Mouse (Mus musculus): ENCODE measurements around the gene Usp45.

Gene Usp45

DNA sequence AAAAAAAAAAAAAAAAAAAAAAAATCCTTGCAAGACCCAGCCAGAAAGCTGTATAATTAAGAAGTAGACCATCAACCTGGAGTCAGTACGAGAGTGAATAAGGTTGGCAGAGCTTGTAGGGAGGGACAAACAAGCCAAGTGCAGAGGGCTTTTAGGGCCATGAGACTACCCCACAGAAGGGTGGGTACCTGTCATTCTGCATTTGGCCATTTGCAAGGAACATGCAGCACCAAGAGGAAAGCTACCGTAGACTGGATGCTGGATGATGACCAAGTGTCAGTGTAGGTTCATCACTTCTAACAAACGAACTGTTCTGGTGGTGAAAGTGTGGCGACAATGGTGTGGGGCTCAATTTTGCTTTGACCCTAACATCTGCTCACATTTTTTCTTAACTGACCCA is 22.9 kb downstream of the Usp45 start:
- DNase-seq (ENCODE audit: low spot score in 2 of 2): no peak

DNA sequence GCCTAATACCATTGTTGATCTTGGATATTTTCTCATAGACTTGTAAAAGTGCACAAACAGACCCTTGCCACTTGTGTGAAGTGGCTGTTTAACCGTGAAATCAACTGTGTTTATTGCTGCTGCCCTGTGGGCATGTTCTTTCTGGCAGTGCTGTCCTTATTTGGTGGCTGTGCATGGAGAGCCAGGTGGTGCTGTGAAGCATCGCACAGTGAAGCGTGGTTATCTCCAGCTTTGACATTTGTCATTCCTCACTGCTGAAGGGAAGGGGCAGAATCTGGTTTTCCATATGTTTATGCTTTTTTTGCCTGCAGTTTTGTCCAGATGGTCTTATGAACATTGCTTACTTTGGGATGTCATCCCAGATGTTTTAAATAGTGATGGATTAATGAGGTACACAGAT is 26.7 kb downstream of the Usp45 start:
- DNase-seq (ENCODE audit: low spot score in 2 of 2): no peak

DNA sequence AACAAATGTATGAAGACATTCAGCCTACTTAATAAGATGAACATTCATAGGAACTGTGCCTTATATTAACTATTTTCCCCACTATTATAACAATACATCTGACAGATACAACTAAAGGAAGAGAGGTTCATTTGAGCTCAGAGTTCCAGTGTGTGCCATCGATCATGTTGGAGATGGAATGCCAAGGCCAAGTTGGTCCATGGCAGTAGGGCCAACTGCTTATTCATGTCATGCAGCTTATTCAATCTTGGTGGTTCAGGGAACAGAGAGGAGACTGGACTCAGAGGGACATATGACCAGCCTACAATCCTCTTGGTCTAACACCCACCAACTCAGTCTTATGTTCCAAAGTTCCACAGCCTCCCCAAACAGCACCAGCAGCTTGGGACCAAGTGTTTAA is 34.1 kb downstream of the Usp45 start:
- DNase-seq (ENCODE audit: low spot score in 2 of 2): no peak

DNA sequence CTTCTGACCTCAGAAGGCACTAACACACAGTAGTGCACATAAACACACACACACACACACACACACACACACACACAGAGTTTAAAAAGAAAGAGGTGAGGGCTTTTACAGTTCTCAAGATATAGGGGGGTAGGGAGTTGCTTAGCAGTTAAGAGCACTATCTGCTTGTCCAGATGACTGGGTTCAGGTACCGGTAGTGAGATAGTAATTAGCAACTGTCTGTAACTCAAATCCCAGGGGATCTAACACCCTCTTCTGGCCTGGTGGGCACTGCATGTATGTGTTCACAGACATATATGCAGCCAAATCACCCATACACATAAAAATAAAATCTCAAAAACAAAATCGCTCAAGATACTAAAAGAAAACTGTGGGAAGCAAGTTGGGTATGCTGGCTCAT is 34.7 kb downstream of the Usp45 start:
- DNase-seq (ENCODE audit: low spot score in 2 of 2): no peak

DNA sequence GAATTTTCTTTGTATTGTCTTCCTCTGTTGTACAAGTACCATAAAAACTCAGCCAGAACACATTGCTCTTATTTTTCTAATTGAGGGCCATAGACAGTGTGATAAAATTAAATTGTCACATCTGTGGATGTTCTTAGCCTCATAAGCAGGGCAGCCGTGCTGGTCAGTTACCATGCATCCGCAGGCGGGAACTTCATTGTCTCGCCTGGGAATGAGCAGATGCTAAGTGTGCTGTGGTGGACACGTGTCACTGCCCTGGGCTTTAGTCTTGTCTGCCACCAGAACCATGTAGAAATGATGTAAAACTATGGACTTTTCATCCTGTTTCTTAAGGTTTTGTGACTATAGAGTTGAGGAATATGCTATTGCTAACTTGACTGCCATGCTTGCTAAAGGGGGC is 40.2 kb downstream of the Usp45 start:
- DNase-seq (ENCODE audit: low spot score in 2 of 2): no peak

DNA sequence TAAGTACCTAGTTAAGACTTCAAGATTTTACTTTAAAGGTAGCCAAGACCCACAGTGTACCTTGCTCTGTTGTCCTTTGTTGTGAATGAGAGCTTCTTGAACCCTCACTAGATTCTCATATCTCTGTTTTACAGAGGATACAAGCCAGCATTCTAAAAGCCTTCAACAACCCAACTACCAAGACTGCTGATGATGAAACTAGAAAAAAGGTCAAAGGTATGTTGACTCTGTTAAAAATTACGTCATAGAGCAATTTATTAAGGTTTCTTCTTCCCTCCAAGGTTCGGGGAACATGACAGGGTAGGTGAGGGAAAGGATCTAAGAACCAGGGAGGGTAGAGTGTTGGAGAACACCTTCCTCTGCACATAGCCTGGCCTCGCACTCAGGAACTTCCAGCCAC is 43.7 kb downstream of the Usp45 start:
- no peak for DNase-seq (ENCODE audit: low spot score in 2 of 2)

DNA sequence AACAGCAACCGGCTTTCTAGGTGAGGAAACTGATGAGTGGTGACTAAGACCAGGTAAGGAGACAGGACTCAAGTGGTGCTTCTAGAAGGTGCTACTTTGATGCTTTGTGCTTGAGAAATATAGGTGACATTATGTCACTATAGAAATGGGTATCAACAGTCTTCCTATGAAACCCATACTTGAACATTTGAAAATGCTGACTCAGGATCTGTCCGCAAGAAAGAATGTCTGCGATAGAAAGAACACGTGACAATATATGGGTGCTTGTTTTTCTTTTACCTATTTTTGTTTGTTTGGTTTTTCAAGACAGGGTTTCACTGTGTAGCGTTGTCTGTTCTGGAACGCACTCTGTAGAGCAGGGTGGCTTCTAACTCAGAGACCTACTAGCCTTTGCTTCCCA is 45.7 kb downstream of the Usp45 start:
- DNase-seq (ENCODE audit: low spot score in 2 of 2): no peak

DNA sequence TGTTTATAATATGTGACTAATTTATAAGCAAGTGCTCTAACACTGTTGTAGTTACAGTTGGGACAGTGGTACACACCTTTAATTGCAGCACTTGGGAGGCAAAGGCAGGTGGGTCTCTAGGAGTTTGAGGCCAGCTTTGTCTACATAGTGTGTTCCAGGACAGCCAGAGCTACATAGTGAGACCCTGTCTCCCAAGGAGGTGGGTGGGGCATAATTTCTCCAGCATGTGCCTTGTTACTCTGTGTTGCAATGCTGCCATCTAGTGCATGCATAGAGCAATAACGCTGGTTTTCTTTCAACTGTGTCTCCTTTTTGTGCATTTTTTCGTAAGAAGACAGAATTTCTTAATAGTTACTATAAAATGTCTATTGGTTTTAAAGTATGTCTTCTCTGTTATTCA is 47.1 kb downstream of the Usp45 start:
- peak; percentile 14 to 23 for DNase-seq (ENCODE audit: low spot score in 2 of 2)

DNA sequence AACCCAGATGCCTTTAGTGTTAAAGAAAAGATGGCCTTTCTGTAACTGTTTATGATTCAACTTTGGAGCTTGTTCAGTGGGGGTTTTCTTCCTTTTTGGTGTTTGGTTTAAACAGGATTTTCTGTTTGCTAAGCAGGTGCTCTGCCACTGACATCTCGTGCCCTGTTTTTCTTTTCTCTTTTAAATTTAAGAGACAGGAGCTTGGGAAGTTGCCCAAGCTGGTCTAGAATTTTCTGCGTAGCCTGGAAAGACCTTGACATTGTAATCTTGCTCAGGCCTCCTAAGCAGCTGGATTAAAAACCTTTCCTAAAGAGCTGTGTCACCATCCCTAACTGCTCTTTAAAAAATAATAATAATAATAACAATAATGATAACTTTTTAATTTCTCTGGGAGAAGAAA is 59.7 kb downstream of the Usp45 start:
- DNase-seq (ENCODE audit: low spot score in 2 of 2): no peak

DNA sequence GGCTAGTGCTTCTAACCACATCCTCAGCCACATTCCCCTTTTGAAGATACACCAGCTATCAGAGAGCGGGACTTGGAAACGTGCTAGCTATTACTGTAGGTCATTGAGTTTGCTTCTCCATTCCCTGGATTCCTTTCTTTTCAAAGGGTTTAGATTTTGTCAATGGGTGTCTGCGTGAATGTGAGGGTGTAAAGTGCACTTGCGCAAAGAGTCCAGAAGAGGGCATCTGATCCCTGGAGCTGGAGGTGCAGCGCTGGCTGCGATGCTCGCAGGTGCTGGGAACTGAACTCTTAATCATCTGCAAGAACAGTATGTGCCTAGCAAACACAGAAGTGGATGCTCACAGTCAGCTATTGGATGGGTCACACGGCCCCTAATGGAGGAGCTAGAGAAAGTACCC is 65.9 kb downstream of the Usp45 start:
- no peak for DNase-seq (ENCODE audit: low spot score in 2 of 2)

DNA sequence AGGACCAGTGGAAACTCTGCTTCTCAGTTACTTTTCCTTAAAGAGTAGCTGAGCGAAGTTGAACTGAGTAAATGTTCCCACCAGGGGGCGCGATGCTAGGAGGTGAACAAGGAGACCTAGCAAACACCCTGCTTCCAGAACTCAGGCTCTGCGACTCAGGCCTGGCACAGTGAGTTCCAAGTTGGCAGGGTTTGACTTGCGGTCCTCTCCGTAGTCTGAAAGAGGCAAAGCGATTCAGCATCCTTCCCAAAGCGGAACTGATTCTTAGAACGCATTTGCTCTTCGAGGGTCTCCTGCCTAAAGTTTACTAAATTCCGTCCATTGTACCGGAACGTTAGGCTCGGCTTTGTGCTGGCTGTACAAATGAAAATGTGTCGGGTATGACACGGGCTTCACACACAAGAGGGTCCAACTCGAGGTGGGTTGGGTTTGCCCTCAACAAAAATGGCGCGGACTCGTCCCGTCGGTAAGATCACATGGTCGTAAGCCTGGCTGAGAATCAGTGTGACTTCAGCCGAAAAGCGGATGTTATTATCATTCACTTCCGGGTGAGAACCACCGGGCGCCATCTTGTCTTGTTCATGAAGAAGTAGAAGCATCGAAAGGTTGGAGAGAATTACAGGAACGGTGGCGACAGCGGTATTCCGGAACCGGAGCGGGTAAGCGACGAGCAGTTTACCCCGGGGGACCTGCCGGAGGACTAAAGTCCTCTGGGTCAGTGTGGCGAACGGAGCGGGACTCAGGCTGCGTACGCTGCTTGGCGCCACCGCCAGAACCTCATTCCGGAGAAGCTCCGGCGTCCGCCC is 80.7 kb downstream of the Usp45 start, which contains the start of gene Pnisr:
TSS of gene Pnisr (plus strand) at position 103 of the 806 bp plus-strand sequence.
- DNase-seq (ENCODE audit: low spot score in 2 of 2): peak; percentile 93 to 95

DNA sequence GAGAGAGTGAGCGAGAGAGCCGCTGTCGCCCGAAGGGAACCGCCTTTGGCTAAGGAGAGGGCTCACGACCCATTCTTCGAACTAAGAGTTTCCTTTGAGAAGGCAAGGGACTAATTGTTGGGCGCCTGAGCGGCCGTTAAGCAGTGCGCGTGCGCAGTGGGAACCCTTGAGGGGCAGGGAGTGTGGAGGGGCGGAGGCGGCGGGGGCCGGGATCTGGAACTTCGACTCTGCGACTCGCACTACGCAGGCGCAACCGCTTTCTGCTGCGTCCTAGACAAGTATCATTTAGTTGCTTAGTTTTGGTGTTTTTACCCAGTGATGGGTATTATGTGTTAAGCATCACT is 81.3 kb downstream of the Usp45 start:
- DNase-seq (ENCODE audit: low spot score in 2 of 2): peak; percentile 68 to 84

DNA sequence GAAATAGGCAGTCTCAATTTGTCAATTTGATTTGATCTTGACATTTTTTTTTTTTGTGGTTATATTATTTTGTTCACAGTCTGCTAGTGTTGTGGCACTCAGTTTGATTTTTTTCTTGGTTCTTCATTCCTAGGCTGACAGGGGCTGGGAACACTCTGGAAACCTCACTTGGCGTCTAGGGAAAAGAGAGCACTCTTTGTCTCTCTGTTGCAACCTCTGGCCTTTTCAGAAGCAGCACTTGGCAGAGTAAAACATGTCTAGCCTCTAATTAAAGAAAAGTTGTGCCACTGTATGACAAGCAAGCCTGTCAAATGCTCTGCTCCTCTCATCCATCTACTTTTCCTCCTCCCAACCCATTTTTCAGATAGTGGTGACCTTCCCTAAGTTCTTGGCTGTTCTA is 90.5 kb downstream of the Usp45 start:
- DNase-seq (ENCODE audit: low spot score in 2 of 2): no peak

DNA sequence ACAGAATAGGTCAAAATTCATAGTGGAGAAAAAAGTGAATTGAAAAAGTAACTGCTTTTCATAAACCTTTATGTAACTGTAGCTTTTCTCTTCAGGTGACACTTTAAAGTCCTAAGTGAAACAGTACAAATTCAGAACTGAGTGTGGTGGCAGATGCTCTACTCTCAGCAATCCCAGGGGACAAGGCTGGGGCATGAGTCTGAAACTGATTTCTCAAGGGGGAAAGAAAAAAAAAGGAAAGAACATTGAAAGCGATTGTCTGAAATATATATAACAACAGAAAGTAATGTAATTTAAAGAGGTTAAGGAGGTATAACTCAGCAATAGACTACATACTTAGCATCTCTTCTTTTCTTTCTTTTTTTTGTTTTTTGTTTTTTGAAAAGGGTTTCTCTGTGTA is 98.3 kb downstream of the Usp45 start:
- DNase-seq (ENCODE audit: low spot score in 2 of 2): no peak

DNA sequence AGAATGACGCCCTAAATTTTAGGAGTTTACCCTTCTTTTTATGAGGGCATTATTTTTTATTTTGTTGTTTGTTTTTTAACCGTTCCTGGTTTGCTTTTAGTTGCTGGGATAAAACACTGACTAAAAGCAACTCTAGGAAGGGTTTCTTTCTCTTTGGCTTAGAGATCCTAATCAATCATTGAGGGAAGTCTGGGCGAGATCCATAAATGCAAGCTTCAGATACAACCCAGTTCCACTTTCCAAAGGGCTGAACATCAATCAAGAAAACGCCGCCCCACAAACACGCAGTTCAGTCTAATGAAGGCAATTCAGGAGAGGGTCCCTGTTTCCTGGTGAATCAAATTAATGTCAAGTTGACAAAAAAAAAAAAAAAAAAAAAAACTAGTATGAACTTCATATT is 111.8 kb downstream of the Usp45 start:
- DNase-seq (ENCODE audit: low spot score in 2 of 2): no peak

DNA sequence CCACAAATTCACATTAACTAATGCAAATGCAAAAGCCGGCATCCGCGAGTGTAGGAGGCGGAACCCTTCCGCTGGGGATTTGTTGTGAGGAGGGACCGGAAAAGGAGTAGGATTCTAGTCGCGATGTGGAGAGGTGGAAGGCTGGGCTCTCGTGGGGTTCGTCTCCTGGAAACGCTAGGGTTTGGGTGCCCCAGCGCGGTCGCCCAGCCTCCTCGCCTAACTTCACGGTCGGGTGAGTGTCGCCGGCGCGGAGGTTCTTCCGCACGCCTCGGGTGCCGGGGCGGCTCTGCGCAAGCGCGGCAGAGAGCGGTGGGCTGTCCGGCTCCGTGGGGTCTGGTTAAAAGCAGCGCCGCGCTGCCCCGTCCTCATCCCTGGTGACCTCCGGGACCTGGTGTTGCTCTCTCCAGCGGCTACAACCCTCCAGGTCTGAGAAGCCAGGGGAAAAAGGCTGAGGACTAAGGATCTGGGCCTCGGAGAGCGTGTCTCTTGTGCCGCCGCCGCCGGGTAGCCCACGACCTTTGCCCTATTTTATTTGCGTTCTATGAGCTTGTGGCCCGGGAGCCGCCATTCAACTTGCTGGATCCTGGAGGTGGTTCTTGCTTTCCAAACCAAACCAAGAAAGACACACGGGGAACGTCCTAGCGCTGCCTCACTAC is 112.7 kb downstream of the Usp45 start, which contains the start of gene Coq3:
TSS of gene Coq3 (plus strand) at position 109 of the 656 bp plus-strand sequence.
- peak; percentile 81 to 84 for DNase-seq (ENCODE audit: low spot score in 2 of 2)

DNA sequence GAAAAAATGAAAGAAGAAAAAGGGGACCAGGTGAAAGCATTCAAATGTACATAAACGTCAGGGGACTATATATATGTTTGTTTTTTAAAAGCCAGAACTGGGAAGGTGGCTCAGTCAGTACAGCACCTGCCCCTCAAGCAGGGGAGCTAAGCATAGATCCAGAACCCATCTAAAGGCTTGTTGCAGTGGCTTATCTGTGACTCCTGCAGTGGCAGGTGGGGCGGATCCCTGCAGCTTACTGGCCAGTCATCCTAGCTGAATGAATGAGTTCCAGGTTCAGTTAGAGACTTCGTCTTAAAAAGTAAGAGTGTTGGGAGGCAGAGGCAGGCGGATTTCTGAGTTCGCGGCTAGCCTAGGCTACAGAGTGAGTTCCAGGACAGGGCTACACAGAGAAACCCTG is 115.8 kb downstream of the Usp45 start:
- no peak for DNase-seq (ENCODE audit: low spot score in 2 of 2)

DNA sequence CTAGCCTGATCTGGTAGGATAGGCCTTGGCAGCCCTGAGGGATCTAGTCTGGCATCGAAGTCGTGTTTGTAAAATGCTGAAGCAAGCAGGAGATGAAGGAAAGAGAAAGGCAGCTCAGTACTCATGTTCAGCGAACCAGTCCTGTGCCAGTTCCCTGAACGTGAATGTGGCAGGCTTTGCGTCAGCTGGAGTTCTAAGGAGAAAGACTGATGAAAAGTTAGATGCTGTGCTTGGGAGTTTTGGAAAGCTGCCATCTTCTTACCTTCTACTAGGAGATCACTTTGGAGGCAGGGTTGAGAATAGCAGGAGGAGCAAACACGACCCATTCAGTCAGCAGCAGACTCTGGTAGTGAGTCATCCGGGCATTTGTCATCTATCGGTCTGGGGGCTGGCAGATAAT is 118.9 kb downstream of the Usp45 start:
- no peak for DNase-seq (ENCODE audit: low spot score in 2 of 2)
